Mouse (Mus musculus) layer of hippocampus, adult 2 months (tissue): ENCODE measurements around the gene Tbc1d30. TPM values are rescaled to one million over a fixed set of nuclear protein-coding genes. Genes with fewer than 3 reads are reported as not detected.

ENCODE experiments used
- DNase-seq, 2 experiments: peaks; one replicate each; pipeline ENCODE4 v3.0.0; 2022; ENCODE audit warnings: low spot score in 2 of 2
- H3K27ac ChIP-seq: fragments of 200-600 bp; 2 replicates; pipeline ENCODE4 v1.8.1; 2022
- H3K4me3 ChIP-seq: fragments of 200-600 bp; 2 replicates; pipeline ENCODE4 v1.8.1; 2022; ENCODE audit warnings: mild to moderate bottlenecking
- CTCF ChIP-seq: fragments of 200-600 bp; conservative IDR thresholded peaks from 2 replicates; pipeline ENCODE4 v1.8.1; 2022; ENCODE audit warnings: antibody characterized with exemption, mild to moderate bottlenecking, moderate library complexity
- total RNA-seq, 2 experiments: library from RNA; stranded (reverse); gene quantifications; 2 replicates each; pipeline ENCODE4 v1.2.3; 2021

The Tbc1d30 gene
- total RNA-seq, 2 experiments from 2014 or later, result 37.0 to 37.2 TPM

DNA sequence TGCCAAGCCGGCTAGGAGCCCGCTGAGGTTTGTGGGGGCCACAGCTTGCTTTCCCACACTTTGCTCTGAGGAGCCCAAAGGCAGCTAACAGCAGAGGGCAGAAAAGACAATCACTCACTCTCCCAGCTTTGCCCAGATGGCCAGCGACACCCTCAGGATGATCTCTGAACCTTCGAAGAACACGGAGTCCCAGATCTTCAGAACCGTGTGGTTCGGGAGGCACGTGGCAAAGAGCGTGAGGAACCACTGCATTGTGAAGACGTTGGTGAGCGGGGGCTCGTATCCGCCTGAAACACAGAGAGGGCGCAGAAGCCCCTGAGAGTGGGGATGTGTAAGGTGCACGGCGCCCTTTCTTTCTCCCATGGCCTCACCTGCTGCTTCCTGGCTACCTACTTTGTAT is 56.6 kb downstream of the Tbc1d30 start:
- Histone ChIP-seq H3K4me3 (no peak overlapping the region), H3K27ac (no peak overlapping the region)
- no peak for DNase-seq
- no peak for TF ChIP-seq CTCF

DNA sequence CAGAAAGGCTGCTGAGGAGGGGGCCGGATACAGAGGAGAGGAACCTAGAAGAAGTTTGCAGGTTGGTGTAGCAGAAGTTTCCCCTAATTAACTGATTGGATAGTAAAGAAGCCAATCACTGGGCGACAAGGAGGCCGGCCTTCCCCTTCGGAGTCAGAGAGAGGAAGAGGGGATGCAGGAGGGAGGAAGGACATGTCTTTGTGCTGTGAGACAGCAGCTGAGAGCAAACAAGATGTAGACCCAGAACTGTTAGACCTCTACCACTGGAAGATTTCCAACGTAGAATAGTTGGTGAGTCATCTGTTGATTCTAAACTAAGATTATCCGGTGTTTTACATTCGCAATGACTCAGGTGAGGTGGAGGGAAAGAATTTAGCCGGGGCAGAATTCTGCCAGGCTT is 57.2 kb downstream of the Tbc1d30 start:
- no peak for TF ChIP-seq CTCF
- DNase-seq, result no peak
- Histone ChIP-seq H3K4me3 (no peak overlapping the region), H3K27ac (no peak overlapping the region)

DNA sequence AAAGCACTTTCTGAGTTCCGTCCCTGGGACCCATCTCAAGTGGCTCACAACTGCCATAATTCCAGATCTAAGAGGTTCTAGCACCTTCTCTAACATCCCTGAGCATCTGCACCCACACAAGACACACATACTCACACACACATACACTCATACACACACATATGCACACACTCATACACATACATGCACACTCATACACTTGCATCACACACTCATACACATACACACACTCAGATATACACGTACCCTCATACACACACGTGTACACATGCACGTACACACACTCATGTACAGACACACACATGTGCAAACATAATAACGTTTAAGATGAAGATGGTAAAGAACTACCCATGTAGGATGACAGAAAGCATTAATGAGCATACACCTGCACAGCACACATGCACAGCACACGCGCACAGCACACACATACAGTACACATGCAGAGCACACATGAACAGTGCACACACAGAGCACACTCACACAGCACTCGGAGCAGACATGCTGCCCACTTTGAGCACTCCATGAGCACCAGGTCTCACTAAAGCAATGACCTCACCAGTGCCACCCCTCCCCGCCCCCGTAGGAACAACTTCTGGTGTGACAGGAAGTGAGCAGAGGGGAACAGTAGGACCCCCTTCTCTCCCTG is 59.7 kb downstream of the Tbc1d30 start:
- peak overlapping the region; percentile 86 for H3K27ac ChIP-seq
- H3K4me3 ChIP-seq, result peak overlapping the region; percentile 35; the same call in 1 of the 2 replicates
- TF ChIP-seq CTCF, result no peak
- DNase-seq, result no peak

DNA sequence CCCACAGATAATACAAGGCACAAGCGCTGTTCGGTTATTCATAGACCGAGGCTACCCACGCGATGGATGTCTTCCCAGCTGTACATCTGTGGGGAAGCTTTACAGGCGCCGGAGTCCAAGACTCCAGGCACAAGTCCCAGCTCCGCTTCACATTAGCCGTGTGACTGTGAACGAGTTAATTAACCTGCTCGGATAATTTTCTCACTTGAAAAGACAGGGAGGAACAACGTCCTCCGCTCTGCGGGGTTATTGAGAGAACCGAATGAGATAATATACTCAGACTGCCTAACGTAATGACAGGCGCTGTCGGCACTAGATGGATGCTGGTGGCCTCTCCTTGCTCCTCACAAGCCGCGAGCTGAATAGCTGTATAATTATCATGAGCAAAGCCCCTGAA is 60.4 kb downstream of the Tbc1d30 start:
- peak; percentile 66 to 83 for DNase-seq
- H3K4me3 ChIP-seq, result peak overlapping the region; percentile 35
- TF ChIP-seq CTCF, result no peak
- H3K27ac ChIP-seq, result peak overlapping the region; percentile 86

DNA sequence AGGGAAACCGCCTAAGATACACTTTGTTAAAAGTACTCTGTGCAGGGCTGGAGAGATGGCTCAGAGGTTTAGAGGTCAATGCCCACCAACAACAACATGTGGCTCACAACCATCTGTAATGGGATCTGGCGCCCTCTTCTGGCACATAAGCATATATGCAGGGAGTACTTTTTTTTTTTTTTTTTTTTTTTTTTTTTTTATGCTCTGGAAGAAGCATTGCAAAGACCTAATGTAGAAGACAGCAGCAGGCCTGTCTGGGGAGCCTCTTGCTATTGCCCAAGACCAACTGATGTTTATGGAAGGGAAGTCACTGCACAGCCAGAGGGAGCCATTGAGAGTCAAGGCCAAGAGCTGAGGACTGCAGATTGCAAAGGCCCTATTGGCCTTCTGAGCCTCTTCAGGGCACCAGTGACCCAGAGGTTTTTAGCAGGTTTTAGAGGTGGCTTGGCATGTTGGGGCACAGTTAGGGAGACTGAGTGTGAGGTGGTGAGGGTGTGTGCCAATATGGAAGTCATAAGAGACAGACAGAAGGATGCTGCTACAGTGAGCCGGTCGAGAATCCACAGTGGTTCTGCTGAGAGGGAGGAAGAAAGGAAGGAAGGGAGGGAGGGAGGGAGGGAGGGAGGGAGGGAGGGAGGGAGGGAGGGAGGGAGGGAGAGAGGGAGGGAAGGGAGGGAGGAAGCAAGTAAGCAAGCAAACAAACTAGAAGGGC is 61.0 kb downstream of the Tbc1d30 start:
- peak; percentile 79 for TF ChIP-seq CTCF
- Histone ChIP-seq H3K4me3 (no peak overlapping the region), H3K27ac (peak overlapping the region; percentile 86)
- no peak for DNase-seq

DNA sequence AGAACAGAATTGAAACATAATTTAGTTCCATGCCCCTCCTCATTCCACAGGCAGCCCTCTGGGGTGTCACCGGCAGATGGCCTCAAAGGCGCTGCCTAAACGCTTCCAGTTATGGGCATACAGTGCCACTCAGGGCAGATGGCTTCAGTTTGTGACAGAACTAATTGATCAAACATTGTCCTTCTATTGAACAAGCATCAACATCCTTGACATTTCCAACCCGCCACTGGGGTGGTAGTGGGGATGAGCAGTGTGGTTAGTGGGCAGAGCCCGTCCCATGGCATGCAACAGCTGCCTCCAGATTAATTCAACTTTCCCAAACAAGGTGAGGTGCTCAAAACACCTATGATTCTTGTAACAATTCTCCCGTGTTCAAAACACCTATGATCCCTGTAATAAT is 68.2 kb downstream of the Tbc1d30 start:
- no peak for DNase-seq
- 0 out of 2 replicates have a peak, but pooled peaks have one; percentile 27 for TF ChIP-seq CTCF
- no peak overlapping the region for H3K27ac ChIP-seq
- H3K4me3 ChIP-seq, result no peak overlapping the region

DNA sequence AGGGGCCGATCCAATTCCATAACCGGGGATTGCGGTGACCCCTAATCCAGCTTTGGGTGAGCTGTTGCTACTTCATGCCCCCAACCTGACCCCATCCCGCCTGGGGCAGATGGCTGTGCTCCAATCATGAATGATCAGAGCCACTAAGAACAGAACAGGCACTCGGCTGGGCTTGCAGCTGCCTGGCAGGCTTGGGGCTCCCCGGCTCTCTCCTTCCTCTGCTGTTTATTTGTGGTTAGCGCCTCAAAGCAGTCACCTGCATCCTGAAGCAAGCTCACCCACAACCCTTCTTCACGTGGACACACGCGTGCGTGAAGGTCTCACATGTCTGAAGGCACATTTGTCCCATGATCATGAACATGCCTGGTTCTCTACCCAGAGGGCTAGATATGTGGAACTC is 68.6 kb downstream of the Tbc1d30 start:
- no peak for TF ChIP-seq CTCF
- no peak overlapping the region for H3K27ac ChIP-seq

DNA sequence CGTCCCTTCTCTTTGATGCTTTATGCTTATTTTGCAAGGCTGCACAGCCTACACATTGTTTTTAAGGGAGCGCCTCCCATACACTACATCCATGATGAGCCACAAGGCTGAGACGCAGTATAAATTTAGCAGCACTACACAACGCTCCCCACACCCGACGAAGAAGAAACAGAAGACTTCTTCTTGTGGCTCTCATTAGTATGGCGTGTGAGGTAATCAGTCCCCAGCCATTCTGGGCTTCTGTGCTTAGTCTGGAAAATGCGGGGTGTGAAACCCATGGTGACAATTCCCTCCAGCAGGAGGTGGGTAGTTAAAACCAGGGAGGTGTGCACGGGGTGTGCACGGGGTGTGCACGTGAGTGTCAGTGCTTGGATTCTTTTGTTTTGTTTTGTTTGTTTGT is 70.1 kb downstream of the Tbc1d30 start:
- Histone ChIP-seq H3K27ac (no peak overlapping the region), H3K4me3 (no peak overlapping the region)
- TF ChIP-seq CTCF, result no peak
- DNase-seq, result no peak

More for the DNA sequence above, 68.6 kb downstream of the Tbc1d30 start:
- no peak overlapping the region for H3K4me3 ChIP-seq
- DNase-seq, result no peak

DNA sequence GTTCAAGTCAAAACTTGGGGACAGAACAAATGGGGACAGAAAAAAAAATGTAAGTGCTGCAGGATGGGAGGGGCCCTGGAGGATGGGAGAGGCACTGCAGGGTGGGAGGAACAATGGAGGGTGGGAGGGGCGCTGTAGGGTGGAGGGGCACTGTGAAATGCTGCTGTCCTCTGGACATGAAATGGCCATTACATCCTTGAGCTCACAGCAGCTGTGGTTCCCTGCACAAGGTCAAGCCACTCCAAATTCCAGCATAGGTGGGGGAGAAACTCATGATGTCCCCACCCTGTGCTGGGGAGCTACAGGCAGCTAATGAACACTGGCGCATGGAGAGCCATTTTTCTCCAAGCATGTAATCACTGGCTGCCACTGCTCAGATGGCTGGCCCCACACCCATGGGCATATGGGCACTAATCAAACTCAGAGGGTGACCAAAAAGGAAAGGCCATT is 74.0 kb downstream of the Tbc1d30 start:
- no peak overlapping the region for H3K4me3 ChIP-seq
- no peak overlapping the region for H3K27ac ChIP-seq
- DNase-seq, result no peak
- TF ChIP-seq CTCF, result 0 out of 2 replicates have a peak, but pooled peaks have one; percentile 17

DNA sequence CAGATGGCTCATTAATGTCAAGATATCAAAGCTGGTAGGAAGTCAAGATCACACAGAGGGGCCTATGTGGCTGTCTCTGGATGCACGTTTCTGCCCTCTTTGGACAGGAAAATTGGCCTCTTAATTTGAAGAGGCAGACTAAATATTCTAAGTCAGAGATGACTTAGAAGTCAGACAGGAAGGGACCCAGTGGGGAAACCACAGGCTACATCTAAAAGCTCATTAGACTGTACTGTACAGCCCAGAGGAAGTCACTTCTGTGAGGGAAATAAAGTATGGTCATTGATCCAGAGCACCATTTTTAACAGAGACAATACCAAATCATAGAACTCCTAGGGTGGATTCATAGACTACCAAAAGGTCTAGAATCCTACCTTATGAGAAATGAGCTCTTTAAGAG is 76.1 kb downstream of the Tbc1d30 start:
- TF ChIP-seq CTCF, result no peak
- no peak overlapping the region for H3K4me3 ChIP-seq
- no peak overlapping the region for H3K27ac ChIP-seq
- DNase-seq, result no peak

DNA sequence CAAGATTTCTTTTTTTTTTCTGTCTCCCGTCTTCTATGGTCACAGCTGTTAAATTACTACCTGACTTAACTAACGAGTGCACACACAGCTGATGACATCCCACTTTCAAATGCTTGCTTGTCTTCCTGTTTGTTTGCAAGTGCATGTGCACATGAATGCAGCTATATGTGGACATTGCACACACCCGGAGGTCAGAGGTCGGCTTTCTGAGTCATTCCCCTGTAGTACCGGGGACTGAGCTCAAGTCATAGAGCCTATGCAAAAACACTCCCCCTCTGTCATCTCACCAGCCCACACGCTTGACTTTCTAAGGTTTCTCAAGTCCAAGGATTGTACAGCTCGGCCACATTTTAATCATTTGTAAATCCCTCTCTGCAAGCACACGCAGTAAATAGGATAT is 80.1 kb downstream of the Tbc1d30 start:
- H3K4me3 ChIP-seq, result no peak overlapping the region
- H3K27ac ChIP-seq, result no peak overlapping the region
- no peak for TF ChIP-seq CTCF
- DNase-seq, result no peak

DNA sequence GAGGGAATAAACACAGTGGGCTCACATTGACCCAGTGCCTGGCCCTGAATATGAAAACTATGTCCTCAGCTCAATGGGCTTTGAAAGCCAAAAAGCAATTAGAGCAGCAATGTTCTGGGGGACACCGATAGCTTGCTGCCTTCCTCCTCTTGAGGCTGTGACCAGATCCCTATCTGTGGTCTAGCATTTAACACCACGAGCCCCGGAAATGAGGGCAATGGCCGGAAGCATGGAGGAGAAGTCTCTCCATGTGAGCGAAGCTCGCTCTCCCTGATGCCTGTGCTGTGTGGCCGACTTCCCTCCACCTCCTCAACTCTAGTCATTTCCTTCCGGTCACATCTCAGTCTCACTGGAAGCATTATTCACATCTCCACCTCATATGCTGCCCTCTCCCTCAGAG is 82.3 kb downstream of the Tbc1d30 start:
- no peak for DNase-seq
- no peak overlapping the region for H3K4me3 ChIP-seq
- TF ChIP-seq CTCF, result no peak
- H3K27ac ChIP-seq, result no peak overlapping the region

DNA sequence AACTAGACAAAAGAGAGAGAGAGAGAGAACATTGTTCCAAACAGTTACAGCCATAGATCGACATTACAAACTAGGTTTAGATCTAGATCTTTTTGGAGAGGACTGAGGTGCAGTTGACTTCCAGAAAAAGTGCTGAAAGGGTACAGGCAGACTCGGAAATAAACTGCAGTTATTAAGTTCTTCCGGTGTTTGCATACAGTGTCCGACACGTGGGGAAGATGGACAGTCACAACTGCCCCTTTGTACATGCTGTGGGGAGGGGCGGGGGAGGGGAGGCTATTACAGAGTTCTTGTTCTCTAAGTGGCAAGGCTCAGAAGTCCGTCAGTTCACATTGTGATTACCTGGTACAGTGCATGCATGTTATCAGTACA is 86.9 kb downstream of the Tbc1d30 start:
- Histone ChIP-seq H3K27ac (no peak overlapping the region), H3K4me3 (no peak overlapping the region)
- no peak for TF ChIP-seq CTCF
- no peak for DNase-seq
